Mouse (Mus musculus) intestine, postnatal 0 days (tissue): Measurements from ENCODE around the gene Psip1. TPM values are rescaled to one million over a fixed set of nuclear protein-coding genes. Genes with fewer than 3 reads are reported as not detected.
"Not testable (repeated sequence)": the region's sequence is repeated elsewhere in the genome, so short reads cannot be mapped to it uniquely, and the experiment has no call there.

Source experiments
- ATAC-seq: fragments of 200-750 bp; cut with Nextera tagmentation; 2 replicates; pipeline ENCODE4 v1.8.0; 2017; ENCODE audit warnings: mild to moderate bottlenecking, moderate TSS enrichment, moderate library complexity
- H3K27ac ChIP-seq: fragments of 300-500 bp; sonication (generic); 2 replicates; pipeline ENCODE4 v1.5.1; 2014; ENCODE audit warnings: mild to moderate bottlenecking, low read depth, low read length, moderate library complexity
- H3K27me3 ChIP-seq: fragments of 300-500 bp; sonication (generic); replicated peaks from 2 replicates; pipeline ENCODE4 v1.6.1; 2014; ENCODE audit warnings: low read length, mixed read lengths; ENCODE audit not compliant: control insufficient read depth, insufficient read depth
- H3K36me3 ChIP-seq: fragments of 300-500 bp; sonication (generic); 2 replicates; pipeline ENCODE4 v1.6.1; 2014; ENCODE audit warnings: mild to moderate bottlenecking, moderate library complexity; ENCODE audit not compliant: control insufficient read depth, insufficient read depth
- H3K4me1 ChIP-seq: fragments of 300-500 bp; sonication (generic); replicated peaks from 2 replicates; pipeline ENCODE4 v1.6.1; 2014; ENCODE audit warnings: antibody characterized with exemption, low read length, mixed read lengths; ENCODE audit not compliant: control insufficient read depth, insufficient read depth
- H3K4me2 ChIP-seq: fragments of 300-500 bp; sonication (generic); replicated peaks from 2 replicates; pipeline ENCODE4 v1.6.1; 2014; ENCODE audit warnings: low read depth, mild to moderate bottlenecking, moderate library complexity
- H3K4me3 ChIP-seq: fragments of 300-500 bp; sonication (generic); 2 replicates; pipeline ENCODE4 v1.5.1; 2014; ENCODE audit warnings: low read depth, low read length
- H3K9ac ChIP-seq: fragments of 300-500 bp; sonication (generic); 2 replicates; pipeline ENCODE4 v1.6.1; 2014; ENCODE audit warnings: mild to moderate bottlenecking, low read depth, low read length
- H3K9me3 ChIP-seq: fragments of 300-500 bp; sonication (generic); 2 replicates; pipeline ENCODE4 v1.6.1; 2016; ENCODE audit warnings: mixed run types; ENCODE audit not compliant: control insufficient read depth
- CTCF ChIP-seq: sonication (generic); IDR thresholded peaks from 2 replicates; pipeline ENCODE4 v1.5.1; 2016; ENCODE audit warnings: low read depth, mild to moderate bottlenecking, control low read depth, antibody characterized with exemption, moderate library complexity
- WGBS: fragments of 180-500 bp; shearing (Covaris S2); extraction: QIAGEN DNeasy Blood & Tissue Kit; methylation state at CpG from one replicate; pipeline ENCODE4 v1.1.7; 2014; 5-methylcytosine and 5-hydroxymethylcytosine counted together
- polyA plus RNA-seq: library from polyadenylated mRNA; unstranded; fragments of >200 nt; fragmentation: Nextera tagmentation; extraction: Ambion mirVana; gene quantifications from 2 replicates; pipeline ENCODE4 v1.2.1, GENCODE M21; 2015

Gene Psip1
- polyA plus RNA-seq, 1 experiment from 2014 or later, result 32.1 TPM

GRCm38 (mm10) chr4:83519807-83520206, 33.5 kb upstream of the Psip1 start:
- Histone ChIP-seq H3K27me3 (no peaks in the 10 kb centered on the region), H3K9me3 (no peaks in the 10 kb centered on the region), H3K4me1 (0 out of 2 replicates have a peak, but pooled peaks cover 2% of the 10 kb centered on the region), H3K36me3 (no peaks in the 10 kb centered on the region), H3K4me2 (no peak overlapping the region), H3K27ac (no peak overlapping the region), H3K9ac (no peak overlapping the region), H3K4me3 (no peak overlapping the region)
- ATAC-seq, result no peak
- no peak for TF ChIP-seq CTCF

- H3K27me3 ChIP-seq, result no peaks in the 10 kb centered on the region
- 78% methylated on average over 2 of the region's 2 CpGs for WGBS
- ATAC-seq, result no peak
- no peaks in the 10 kb centered on the region for H3K9me3 ChIP-seq
- H3K9ac ChIP-seq, result no peak overlapping the region
- H3K36me3 ChIP-seq, result no peaks in the 10 kb centered on the region
- no peak overlapping the region for H3K4me2 ChIP-seq
- H3K4me1 ChIP-seq, result no peaks in the 10 kb centered on the region
- no peak overlapping the region for H3K27ac ChIP-seq
- no peak for TF ChIP-seq CTCF
- no peak overlapping the region for H3K4me3 ChIP-seq
These were observed 32.9 kb upstream of the Psip1 start for GRCm38 (mm10) chr4:83519148-83519547.

GRCm38 (mm10) chr4:83516144-83516543, 29.9 kb upstream of the Psip1 start:
- H3K4me3 ChIP-seq, H3K9ac ChIP-seq, H3K4me2 ChIP-seq, H3K27me3 ChIP-seq, H3K9me3 ChIP-seq, ATAC-seq, H3K27ac ChIP-seq, H3K4me1 ChIP-seq, H3K36me3 ChIP-seq: not testable (repeated sequence)
- WGBS, result 94% methylated on average over 5 of the region's 6 CpGs

GRCm38 (mm10) chr4:83514976-83515669, 28.9 kb upstream of the Psip1 start:
- Histone ChIP-seq H3K4me2 (no peak overlapping the region), H3K4me1 (no peaks in the 10 kb centered on the region), H3K27ac (no peak overlapping the region), H3K4me3 (no peak overlapping the region), H3K9ac (no peak overlapping the region), H3K36me3 (no peaks in the 10 kb centered on the region), H3K9me3 (no peaks in the 10 kb centered on the region), H3K27me3 (no peaks in the 10 kb centered on the region)
- peak; percentile 69 for TF ChIP-seq CTCF
- 84% methylated on average over 10 of the region's 10 CpGs for WGBS
- ATAC-seq, result no peak

- Histone ChIP-seq H3K27me3 (no peaks in the 10 kb centered on the region), H3K27ac (no peak overlapping the region), H3K4me2 (no peak overlapping the region), H3K4me3 (no peak overlapping the region), H3K9me3 (no peaks in the 10 kb centered on the region), H3K9ac (no peak overlapping the region), H3K4me1 (no peaks in the 10 kb centered on the region), H3K36me3 (no peaks in the 10 kb centered on the region)
- 68% methylated on average over 1 of the region's 1 CpGs for WGBS
- TF ChIP-seq CTCF, result no peak
- no peak for ATAC-seq
These were observed 27.9 kb upstream of the Psip1 start for GRCm38 (mm10) chr4:83514183-83514582.

- H3K4me2 ChIP-seq, result no peak overlapping the region
- no peaks in the 10 kb centered on the region for H3K36me3 ChIP-seq
- 55% methylated on average over 2 of the region's 2 CpGs for whole genome bisulfite sequencing
- H3K4me1 ChIP-seq, result no peaks in the 10 kb centered on the region
- no peaks in the 10 kb centered on the region for H3K27me3 ChIP-seq
- no peak overlapping the region for H3K27ac ChIP-seq
- no peaks in the 10 kb centered on the region for H3K9me3 ChIP-seq
- no peak overlapping the region for H3K9ac ChIP-seq
- no peak overlapping the region for H3K4me3 ChIP-seq
- no peak for TF ChIP-seq CTCF
- no peak for ATAC-seq
These were observed 26.4 kb upstream of the Psip1 start for GRCm38 (mm10) chr4:83512644-83513043.

- no peak for TF ChIP-seq CTCF
- H3K27me3 ChIP-seq, result no peaks in the 10 kb centered on the region
- H3K9ac ChIP-seq, result no peak overlapping the region
- no peaks in the 10 kb centered on the region for H3K9me3 ChIP-seq
- ATAC-seq, result no peak
- H3K4me1 ChIP-seq, result no peaks in the 10 kb centered on the region
- no peak overlapping the region for H3K4me2 ChIP-seq
- H3K27ac ChIP-seq, result no peak overlapping the region
- no peak overlapping the region for H3K4me3 ChIP-seq
- 75% methylated on average over 3 of the region's 3 CpGs for WGBS
- no peaks in the 10 kb centered on the region for H3K36me3 ChIP-seq
These were observed 26.0 kb upstream of the Psip1 start for GRCm38 (mm10) chr4:83512217-83512616.
